Mouse (Mus musculus) urinary bladder, postnatal 25 days (tissue): ENCODE data around the gene Wnt7b.
A peak's percentile ranks its signal among the peaks of the same experiment; 100 is the strongest.

Experiments used
- DNase-seq: peaks from one replicate; pipeline ENCODE4 v3.0.0; 2022; ENCODE audit warnings: low spot score

Gene Wnt7b

DNA sequence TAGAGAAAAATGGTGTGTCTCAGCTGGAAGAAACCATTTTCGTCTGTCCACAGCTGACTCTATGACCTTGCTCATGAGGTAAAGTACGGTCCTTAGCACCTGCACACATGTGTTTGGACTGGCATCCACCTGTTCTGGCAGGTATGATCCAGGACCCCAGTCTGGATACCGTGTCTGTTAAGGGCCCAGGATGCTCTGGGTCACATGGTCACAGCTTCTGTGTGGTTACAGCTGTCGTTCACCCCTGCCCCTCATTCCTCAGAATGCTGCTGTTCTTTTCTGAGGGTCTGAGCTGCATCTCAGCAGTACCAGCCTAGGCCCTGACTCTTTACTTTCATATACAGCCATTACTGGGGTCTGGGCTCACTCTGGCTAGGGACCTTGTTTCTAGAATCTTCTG lies 18.9 kb upstream of the Wnt7b start:
- no peak for DNase-seq

DNA sequence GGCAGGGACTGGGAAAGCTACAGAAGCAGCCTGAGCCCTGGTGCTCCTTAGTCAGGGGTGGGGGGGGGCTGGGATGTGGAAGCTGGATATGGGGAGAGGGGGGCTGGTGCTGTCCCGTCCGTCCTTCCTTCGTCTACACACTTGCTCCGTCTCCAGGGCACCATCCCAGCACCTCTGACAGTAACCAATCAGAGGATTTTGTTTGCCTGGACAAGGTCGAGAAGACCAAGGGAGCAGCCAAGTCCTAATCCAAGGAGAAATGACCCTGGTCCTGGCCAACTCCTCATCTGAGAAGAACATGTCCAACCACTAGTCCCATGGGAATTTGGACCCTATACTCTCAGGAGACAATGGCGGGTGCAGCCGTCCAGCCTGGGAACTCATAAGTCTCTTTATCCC lies 18.4 kb upstream of the Wnt7b start:
- no peak for DNase-seq

DNA sequence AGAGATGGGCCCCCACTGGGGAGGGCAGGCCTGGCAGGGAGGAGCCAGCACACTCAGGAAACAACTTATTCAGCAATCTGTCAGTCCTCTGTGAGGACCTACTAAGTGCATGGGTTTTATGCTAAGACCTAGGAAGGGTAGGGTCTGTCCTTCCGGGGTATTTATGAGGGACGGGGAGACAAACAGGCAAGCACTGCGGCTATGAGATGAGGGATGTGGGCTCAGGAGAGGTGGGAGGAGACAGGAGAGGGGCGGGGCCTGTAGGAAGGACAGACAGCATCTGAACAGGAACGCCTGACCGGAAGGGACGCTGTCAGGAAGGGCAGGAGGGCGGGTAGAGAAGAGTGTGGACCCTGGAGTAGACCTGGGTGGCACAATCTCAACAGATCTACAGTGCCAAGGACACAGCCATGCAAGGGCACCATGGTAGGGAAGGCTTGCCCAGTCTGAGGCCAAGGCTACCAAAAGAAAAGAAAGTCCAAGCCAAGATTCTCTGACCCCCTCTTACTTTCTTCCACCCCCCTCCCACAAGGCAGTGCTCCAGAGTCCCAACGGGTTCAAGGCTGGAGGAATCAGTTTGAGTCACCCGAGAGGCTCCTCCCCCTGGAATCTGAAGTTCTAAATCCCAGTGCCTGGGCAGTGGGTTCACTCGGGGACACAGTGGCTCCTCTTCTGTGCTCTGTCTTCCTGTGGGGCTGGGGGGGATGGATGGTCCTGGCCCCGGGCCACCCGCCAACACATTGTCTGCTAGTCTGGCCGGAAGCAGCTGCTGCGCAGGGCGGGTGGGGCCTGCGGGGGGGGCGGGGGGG lies 17.8 kb upstream of the Wnt7b start:
- peak; percentile 66 for DNase-seq

DNA sequence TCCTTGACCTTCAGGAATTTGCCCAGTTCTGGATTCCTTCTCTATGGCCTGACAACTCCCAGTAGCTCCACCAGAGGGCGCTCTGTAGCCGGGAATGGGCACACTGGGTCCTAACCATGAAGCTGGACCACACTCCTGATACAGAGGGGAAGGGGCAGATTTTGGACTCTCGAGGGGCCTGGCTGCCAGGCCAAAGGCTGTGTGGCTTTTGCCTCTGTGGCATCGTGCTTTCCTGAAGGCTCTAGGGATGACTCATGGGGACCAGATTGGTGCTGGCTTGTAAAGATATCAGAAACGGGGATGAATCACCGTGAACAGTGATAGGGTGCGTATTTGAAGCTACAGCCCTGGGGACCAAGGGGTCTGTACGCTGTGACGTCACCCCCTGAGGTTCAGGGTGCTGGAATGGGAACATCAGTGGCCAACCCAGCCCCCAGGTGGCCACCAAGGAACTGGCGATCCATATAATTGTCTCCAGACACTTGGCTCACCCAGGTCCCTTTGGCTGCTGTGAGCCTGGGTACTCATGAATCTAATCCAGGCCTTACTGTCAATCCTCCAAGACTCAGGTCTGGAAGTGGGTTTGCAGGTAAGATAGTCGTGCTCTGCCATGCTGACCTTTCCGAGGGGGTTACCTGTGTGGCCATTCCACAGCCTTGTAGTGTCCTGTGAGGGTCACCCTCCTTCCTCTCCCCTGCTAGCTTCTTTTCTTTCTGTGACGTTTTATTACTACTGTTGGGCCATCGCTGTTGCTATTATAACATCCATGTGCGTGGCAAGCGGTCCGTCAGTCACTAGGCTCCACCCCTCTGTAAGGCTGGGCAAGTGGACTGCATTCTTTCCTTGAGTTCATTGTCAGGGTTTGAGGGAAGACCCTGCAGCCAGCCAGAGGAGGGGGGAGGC lies 17.0 kb upstream of the Wnt7b start:
- DNase-seq = peak; percentile 72

DNA sequence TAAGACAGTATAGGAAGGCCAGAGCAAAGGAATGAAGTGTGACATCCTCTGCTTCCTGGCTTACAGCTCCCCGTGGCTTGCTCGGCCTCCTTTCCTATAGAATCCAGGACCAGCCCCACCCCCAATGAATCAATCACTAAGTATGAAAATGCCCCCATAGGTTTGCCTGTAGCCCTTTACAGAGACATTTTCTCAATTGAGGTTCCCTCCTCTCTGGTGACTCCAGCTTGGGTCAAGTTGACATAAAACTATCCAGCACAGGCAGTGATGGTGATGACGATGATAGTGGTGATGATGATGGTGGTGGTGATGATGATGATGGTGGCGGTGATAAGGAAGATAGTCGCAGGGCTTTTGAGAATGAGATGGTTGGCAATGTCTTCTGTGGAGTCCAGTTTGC lies 16.2 kb upstream of the Wnt7b start:
- no peak for DNase-seq

DNA sequence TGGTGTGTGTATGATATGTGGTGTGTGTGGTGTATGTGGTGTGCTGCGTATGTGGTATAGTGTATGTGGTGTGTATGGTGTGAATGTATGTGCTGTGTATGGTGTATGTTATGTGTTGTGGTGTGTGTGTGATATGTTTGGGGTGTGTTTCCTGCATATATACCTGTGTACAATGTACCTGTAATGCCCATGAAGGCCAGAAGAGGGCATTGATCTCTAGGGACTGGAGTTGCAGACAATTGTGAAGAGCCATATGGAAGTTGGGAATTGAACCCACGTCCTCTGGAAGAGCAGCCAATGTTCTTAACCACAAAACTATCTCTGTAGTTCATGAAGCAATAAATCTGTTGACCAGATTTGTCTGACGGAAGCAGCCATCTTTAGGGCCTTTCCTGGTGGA lies 15.1 kb upstream of the Wnt7b start:
- no peak for DNase-seq

DNA sequence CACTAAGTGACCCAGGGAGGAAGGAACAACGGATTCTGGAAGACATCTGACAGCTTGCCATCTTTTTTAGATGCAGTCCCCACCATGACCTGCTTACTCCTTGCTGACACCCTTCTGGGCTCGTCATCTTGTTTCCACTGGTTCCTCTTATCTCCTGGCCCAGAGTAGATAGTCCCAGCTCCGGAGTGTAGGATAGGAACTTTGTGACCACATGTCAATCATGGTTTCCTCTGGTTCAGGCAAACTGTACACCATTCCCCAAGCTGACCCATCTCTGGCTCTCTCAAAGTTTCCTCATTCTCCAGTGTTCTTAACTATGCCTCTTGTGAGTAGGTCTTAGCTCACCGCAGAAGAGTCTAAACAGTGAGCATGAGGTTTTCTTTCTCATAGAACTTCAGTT lies 10.4 kb upstream of the Wnt7b start:
- DNase-seq = no peak

DNA sequence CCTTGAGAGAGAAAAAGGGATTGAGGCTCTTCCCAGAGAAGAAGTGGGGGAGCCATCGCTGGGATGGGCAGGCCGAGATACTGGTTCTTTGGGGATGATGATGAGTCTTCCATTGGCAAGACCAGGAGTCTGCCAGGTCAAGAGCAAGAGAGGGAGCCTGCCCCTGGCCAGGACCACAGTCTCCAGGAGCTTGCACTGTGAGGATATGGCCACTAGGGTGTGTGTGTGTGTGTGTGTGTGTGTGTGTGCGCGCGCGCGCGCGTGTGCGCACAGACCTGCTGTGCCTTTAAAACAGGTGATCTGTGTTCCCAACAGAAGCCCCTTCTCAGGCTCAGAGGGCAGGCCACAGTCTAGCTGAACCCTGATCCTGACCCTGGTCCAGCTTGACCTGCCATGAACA lies 8.6 kb upstream of the Wnt7b start:
- DNase-seq = no peak

DNA sequence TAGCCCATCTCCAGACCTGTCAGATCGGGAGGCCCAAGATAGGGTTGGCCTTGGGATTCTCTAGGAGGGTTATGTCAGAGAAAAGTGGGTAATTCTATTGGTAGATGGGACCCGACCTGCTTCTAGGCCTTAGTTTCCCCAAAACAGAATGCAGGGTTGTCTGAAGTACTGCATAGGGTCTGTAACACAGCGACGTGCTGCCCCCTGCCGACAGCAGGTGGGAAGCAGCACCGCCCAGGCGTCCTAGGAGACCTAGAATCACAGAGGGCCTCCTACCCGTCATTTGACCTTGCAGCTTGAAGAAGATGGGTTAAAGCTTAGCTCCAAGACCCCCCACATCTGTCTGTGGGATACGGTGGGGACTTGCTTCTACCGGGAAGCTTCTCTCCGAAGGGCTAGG lies 1.2 kb upstream of the Wnt7b start:
- DNase-seq = peak; percentile 64

DNA sequence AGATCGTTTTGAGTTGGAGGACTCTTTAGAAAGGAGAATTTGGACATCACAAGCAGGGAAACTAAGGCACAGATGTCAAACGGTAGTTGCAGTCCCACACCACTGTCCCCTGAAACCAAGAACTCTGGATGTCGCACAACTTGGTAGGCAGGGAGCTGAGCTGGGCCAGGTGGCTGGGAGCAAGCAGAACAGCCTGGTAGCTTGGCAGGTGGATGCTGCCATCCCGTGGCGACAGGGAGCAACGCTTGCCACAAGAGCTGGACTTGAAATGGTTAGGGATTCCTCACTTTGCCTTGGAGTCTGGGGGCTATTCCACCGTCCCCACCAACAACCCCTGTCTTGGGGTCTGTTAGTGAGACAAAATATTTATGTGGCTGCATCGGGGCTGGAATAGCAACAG lies 751 bp upstream of the Wnt7b start:
- DNase-seq = peak; percentile 69

DNA sequence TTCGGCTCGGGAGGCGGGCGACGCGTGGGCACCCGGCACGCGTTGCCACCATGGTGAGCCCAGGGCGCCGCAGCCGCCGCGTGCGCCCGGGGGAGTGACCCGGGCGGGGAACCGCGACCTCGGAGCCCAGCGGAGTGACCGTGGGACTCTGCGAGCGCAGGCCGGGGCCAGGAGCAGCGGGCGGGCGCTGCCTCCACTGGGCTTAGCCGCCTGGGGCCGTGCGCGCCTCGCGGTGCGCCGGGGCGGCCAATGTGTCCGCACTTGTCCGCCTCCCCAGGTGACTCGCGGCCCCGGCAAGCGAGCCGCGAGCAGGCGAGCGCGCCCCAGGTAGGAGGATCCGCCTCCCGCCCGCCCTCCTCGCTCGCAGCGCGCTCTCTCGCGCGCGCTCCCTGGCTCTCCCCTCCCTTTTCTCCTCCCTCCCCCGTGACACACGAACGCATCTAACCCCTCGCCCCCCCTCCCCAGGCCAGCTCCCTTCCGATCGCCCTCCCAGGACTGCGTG lies 659 bp downstream of the Wnt7b start:
- peak; percentile 41 for DNase-seq

DNA sequence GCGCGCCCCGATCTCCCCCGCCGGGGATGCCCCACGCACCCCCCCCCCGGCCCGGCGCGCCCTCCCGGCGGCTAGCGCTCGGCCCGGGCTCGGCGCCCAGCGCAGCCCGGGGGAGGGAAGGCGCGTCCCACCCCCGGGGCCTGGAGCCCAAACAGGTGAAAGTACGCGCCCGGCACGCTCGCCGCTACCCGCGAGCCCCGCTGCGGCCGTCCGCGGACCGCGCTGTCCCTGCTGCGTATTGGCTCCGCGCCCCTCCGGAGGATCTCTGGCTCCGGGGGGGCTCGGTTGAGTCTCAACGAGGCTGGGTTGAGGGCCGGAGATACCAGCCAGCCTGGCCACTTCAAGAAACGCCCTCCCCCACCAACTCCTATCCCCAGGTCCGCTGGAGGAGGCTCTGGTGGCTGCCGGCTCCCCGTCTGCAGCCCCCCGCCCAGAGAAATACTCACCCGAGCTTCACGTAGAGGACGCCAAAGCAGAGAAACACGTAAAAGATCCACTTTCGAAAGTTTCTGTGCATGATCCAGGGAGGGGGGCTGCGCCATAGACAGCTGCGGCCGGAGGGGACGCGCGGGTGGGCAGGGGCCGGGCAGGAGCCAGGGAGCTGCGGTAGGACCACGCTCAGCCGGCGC lies 1.2 kb downstream of the Wnt7b start:
- DNase-seq = peak; percentile 32

DNA sequence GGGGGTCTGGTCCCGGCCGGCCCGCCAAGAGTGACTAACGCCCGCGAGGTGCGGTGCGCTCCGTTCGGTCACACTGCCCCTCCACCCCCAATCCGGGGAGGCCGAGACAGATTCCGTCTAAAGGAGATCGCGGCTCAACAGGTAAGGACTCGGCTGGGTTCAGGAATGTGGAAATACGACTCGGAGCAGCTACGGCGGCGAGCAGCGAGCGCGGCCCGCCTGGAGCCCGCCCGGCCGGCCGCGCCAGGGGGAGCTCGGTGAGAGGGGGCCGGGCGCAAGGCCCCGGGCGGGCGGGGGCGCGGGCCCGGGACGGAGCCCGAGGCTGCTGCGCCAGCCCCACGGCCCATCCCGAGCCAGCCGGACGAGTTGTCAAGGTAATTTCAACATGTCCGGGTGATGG lies 1.8 kb downstream of the Wnt7b start:
- DNase-seq = peak; percentile 47

DNA sequence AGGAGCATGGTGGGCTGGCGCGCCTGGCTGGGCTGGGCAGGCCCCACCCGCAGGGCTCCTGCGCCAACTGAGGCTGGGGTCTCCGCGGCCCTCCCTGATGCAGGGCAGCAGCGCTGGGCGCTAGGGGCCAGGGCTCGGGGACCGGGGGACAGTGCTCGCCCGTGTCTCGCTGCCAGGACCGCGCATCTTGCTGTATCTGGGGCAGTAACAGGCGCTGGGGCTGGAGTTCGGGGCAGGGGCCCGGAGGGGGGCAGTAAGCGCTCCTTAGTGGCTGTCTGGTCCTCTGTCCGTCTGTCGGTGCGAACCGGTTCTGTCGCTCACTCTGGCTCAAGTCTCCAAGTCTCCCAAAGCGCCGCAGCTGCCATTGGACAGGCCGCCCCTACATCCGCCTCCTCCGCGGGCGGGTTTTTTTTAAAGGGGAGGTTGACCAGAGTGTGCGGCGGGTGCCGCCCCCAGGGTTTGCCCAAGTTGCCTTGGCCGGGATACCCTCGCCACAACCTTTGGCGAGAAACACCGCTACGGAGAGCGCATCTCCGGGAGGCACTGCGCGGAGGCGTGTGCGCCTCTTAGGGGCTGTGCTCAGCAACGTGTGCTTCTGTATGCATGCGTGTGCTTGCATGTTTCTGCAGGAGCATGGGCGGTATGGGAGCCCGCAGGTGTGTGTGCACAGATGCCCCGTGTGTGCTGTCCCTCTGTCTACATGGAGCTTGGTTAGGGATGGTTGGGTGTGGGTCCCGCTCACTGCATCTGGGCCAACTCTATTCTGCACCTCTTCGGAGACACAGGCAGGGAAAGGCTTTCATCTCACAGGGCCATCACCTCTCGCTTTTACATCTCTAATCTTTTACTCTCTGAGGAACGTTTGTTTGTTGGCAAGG lies 4.5 kb downstream of the Wnt7b start:
- DNase-seq = no peak

DNA sequence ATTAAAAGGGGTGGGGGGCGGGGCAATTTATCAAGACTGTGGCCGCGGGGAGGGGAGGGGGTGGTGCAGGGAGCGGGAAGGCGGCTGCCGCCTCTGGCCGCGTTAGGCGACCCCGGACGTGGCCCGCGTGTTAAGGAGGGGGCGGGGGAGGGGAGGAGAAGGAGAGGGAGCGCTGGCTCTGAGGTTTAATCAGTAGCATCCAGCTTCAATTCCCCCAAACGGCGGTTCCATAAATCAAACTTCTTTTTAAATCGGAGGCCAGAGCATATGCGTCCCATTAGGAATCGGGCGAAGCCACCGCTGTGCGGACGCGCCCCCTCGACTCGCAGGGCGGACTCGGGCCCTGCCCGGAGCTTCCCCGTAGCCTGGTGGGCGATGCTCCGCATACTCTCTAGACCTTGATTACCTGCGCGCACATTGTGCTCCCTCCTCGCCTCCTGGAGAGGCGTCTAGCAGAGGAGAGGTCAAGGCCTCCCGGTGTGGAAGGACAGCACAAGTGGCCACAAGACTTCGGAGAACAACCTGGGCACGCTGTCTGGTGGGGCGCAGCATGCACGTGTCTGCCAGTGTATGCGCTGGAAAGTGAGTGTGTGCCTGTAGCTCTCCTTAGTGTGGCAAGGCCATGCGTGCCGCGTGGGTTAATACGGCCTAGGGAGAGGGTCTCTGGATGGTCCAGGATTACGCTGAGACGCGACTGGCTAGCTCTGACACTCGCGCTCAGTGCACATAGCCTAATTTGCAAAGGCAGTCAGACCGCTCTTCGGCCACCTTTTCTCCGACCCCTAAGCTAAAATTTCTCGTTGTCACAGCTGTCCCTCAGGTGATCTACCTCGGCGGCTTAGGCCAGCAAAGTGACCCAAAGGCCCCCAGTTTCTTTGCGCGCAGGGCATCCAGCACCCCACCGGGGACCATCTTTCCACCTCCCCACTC lies 5.5 kb downstream of the Wnt7b start:
- DNase-seq = no peak

DNA sequence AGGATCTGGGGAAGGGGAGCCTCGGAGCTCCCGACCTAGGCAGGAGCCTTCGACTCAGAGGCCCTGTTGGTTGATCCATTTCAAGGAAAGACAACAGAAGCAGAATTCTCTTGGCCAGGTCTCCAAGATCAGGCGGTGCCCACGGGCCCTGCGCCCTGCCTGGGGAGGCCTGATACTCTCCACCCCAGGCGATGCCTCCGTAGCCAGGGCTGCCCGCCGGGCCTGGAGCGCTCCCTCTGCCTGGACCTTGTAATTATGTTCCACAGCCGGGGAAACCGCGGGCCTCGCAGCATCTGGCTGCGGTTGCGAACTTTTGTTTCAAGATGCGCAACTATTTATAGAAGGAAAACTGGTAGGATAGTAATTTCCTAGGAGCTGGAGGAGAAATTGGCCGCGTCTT lies 6.2 kb downstream of the Wnt7b start:
- DNase-seq = no peak

DNA sequence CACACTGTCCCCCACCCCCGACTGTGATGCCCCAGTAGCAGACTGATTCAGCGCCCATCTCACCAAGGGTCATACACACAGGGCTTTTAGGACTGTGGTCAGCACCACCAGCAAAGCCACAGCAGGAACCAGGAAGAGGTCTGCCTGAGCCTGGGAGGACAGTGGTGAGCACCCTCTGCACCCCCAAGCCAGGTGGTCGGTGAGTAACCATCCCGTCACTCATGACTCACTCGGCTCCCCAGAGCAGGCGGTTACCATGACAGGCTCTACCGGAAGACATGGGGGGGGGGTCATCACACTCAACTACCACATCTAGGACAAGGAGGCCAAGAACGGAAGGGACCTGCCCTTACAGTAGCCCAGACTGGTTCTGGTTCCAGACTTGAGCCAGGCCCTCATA lies 7.7 kb downstream of the Wnt7b start:
- DNase-seq = no peak

DNA sequence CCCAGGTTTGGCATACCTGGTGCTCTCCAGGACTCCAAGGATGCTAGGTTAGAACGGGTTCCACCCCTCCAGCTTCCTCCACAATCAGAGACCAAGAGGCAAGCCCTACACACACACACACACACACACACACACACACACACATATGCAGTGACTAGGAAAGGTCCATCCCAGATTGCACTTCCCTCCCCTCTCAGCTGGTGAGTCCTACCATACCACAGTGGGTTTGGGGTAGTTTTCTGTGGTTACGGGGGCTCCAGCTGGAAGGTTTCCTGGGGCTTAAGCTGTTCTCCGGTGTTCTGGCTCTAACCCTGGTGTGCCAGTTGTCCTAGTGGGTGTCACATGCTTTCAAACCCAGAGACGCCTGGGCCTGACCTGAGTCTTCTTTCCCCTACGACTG lies 8.2 kb downstream of the Wnt7b start:
- DNase-seq = no peak

DNA sequence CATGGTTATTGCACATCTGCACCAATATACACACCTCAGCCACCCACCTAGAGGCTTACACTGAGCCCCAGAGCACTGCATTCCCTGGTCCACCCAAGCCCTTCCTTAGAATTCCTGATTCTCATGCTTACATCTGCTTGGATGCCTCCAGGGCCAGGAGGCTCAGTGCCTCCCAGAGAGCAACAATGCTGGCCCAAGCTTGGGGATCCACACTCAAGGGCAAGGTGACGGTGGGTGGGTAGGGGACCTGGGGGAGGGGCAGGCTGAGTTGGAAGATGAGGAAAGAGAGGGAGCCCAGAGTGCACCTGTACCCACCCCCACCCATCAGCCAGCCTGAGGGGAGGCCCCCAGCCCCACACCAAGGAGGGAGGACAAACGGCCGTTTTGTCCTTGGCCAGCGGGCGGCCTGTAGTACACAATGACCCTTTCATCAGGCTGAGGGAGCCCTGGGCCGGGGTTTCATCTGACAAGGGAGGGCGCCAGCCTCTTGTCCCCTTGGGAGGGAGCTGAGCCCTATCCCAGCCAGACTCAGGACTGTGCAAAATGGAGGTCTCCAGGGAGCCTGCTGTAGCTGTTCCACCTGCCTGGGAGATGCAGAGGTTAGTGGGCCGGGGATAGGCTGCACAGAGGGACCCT lies 9.5 kb downstream of the Wnt7b start:
- DNase-seq = no peak
